In the genomic region with DNA sequence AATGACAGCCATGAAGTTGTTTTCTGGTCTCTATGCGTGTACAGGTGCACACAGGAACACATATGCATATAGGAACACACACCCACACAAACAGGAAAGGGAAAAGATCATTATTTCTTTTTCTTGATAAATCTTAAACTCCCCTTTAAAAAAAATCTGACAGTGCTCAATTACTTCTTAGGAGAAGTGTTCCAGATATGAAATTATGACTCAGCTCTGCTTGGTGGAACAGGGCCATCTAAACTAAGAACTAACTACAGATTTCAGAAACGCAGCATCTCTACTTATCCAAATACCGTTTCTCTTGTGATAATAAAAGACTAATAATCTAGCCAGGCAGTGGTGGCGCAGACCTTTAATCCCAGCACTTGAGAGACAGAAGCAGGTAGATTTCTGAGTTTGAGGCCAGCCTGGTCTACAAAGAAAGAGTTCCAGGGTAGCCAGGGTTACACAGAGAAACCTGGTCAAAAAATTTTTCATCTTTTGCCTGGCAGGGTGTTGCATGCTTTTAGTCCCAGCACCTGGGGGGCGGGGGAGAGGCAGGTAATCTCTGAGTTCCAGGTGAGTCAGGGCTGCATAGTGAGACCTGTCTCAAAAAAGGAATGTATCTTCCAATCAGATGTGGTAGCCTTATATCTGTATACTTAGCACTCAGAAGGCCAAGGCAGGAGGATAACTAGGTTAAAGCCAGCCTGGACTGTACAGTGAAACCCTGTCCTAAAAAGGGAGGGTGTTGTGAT, we compare ENCODE assay signal across 22 mouse cellular contexts.
"Had no signal": no experiment of that assay in that cellular context is flagged by ENCODE, and none has a peak within 500 bp of the region (broad histone marks: within the 10 kb centered on the region; RNA-seq: fewer than 3 reads in every experiment).

No protein-coding gene starts in this region.

- H3K4me1 ChIP-seq: heart, embryonic 12.5 days; kidney, embryonic 15.5 days; limb, embryonic 13.5 days; liver, embryonic 12.5 days had no signal

- DNase-seq: gastrocnemius, postnatal 14 days; gastrocnemius, postnatal 36 days; heart, postnatal 10 days; kidney, adult 11 months; kidney, adult 2 months; kidney, adult 9 months; kidney, postnatal 14 days; kidney, postnatal 36 days; layer of hippocampus, postnatal 36 days; left cerebral cortex, postnatal 4 days had no signal

- H3K27ac ChIP-seq: heart, embryonic 10.5 days; hindbrain, embryonic 13.5 days; hindbrain, embryonic 15.5 days; hindbrain, postnatal 0 days; kidney, embryonic 15.5 days; kidney, postnatal 0 days; limb, embryonic 13.5 days; limb, embryonic 15.5 days; liver, embryonic 12.5 days; liver, embryonic 14.5 days had no signal

- H3K4me2 ChIP-seq: heart, embryonic 12.5 days; hindbrain, embryonic 13.5 days; hindbrain, embryonic 15.5 days; kidney, embryonic 15.5 days; limb, embryonic 13.5 days; limb, embryonic 15.5 days; liver, embryonic 12.5 days had no signal

- ATAC-seq: hindbrain, postnatal 0 days; intestine, embryonic 16.5 days; liver, embryonic 12.5 days had no signal

- H3K9ac ChIP-seq: heart, embryonic 12.5 days; hindbrain, embryonic 13.5 days; hindbrain, embryonic 15.5 days; kidney, embryonic 15.5 days; limb, embryonic 13.5 days; limb, embryonic 15.5 days; liver, embryonic 12.5 days; liver, embryonic 14.5 days had no signal

- H3K4me3 ChIP-seq: heart, embryonic 10.5 days; heart, embryonic 12.5 days; hindbrain, embryonic 13.5 days; hindbrain, embryonic 15.5 days; kidney, embryonic 15.5 days; limb, embryonic 13.5 days; limb, embryonic 15.5 days; liver, embryonic 12.5 days had no signal

- H3K9me3 ChIP-seq: heart, embryonic 10.5 days; heart, embryonic 12.5 days; hindbrain, embryonic 13.5 days; hindbrain, embryonic 15.5 days; kidney, embryonic 15.5 days; limb, embryonic 13.5 days; limb, embryonic 15.5 days; liver, embryonic 12.5 days had no signal

- H3K36me3 ChIP-seq: heart, embryonic 10.5 days; heart, embryonic 12.5 days; kidney, embryonic 15.5 days; limb, embryonic 13.5 days; limb, embryonic 15.5 days; liver, embryonic 12.5 days had no signal

- H3K27me3 ChIP-seq: heart, embryonic 12.5 days; hindbrain, embryonic 13.5 days; hindbrain, embryonic 15.5 days; kidney, embryonic 15.5 days; limb, embryonic 13.5 days; limb, embryonic 15.5 days; liver, embryonic 12.5 days had no signal
